Mouse (Mus musculus): ENCODE measurements at regions not wholly inside any gene's neighbourhood (a gene's known extent, or its start where the extent isn't known, plus 50 kb on each side); places are given as distances from the start of the nearest gene placed in this dataset.

GRCm38 (mm10) chr12:15146398-15146797 lies 670.3 kb downstream of the Trib2 start:
- TF ChIP-seq POLR2A (IDR thresholded peaks at IDR 0.05; ENCODE audit: borderline replicate concordance, low read depth, low read length) (no peak), CTCF (IDR thresholded peaks at IDR 0.05; ENCODE audit: low read depth, low read length) (no peak)
